Mouse (Mus musculus): ENCODE measurements at regions not wholly inside any gene's neighbourhood (a gene's known extent, or its start where the extent isn't known, plus 50 kb on each side); places are given as distances from the start of the nearest gene placed in this dataset.
"Not testable (repeated sequence)": the region's sequence is repeated elsewhere in the genome, so short reads cannot be mapped to it uniquely, and the experiment has no call there.

GRCm38 (mm10) chr5:52023212-52023611, 167.1 kb downstream of the Dhx15 start:
- DNase-seq, result peak; percentile 13 to 25

GRCm38 (mm10) chr5:52016992-52017391, 173.3 kb downstream of the Dhx15 start:
- intact Hi-C loops (cut with DNase I), result no loop called here

More at GRCm38 (mm10) chr5:52023212-52023611, 167.1 kb downstream of the Dhx15 start:
- intact Hi-C loops (cut with DNase I), result no loop called here

GRCm38 (mm10) chr5:52015786-52016185, 174.5 kb downstream of the Dhx15 start:
- intact Hi-C loops (cut with DNase I), result no loop called here
- DNase-seq, result no peak

More at GRCm38 (mm10) chr5:52016992-52017391, 173.3 kb downstream of the Dhx15 start:
- no peak for DNase-seq

- intact Hi-C loops (cut with DNase I), result no loop called here
- no peak for DNase-seq
Measured at GRCm38 (mm10) chr5:52010426-52010825, 179.9 kb downstream of the Dhx15 start.

GRCm38 (mm10) chr5:52008942-52009341, 181.4 kb downstream of the Dhx15 start:
- intact Hi-C loops (cut with DNase I), result no loop called here
- DNase-seq, result no peak

GRCm38 (mm10) chr5:52006843-52007242, 183.5 kb downstream of the Dhx15 start:
- no peak for DNase-seq
- intact Hi-C loops (cut with DNase I), result no loop called here

- no peak for DNase-seq
- intact Hi-C loops (cut with DNase I), result no loop called here
Measured at GRCm38 (mm10) chr5:51990847-51991610, 199.3 kb downstream of the Dhx15 start.

GRCm38 (mm10) chr5:51989396-51989795, 200.9 kb downstream of the Dhx15 start:
- intact Hi-C loops (cut with DNase I), result no loop called here

GRCm38 (mm10) chr5:51988913-51989312, 201.4 kb downstream of the Dhx15 start:
- intact Hi-C loops (cut with DNase I), result no loop called here
- DNase-seq, result no peak

More at GRCm38 (mm10) chr5:51989396-51989795, 200.9 kb downstream of the Dhx15 start:
- no peak for DNase-seq

GRCm38 (mm10) chr5:51984966-51985365, 205.3 kb downstream of the Dhx15 start:
- peak; percentile 27 to 51 for DNase-seq
- intact Hi-C loops (cut with DNase I), result no loop called here

- intact Hi-C loops (cut with DNase I), result no loop called here
- no peak for DNase-seq
Measured at GRCm38 (mm10) chr5:51982780-51983179, 207.5 kb downstream of the Dhx15 start.

- intact Hi-C loops (cut with DNase I), result no loop called here
- no peak for DNase-seq
Measured at GRCm38 (mm10) chr5:51980901-51981300, 209.4 kb downstream of the Dhx15 start.

- intact Hi-C loops (cut with DNase I), result no loop called here
- no peak for DNase-seq
Measured at GRCm38 (mm10) chr5:51952499-51952898, 237.8 kb downstream of the Dhx15 start.

- no peak for DNase-seq
- intact Hi-C loops (cut with DNase I), result no loop called here
Measured at GRCm38 (mm10) chr5:51949996-51950395, 240.3 kb downstream of the Dhx15 start.

GRCm38 (mm10) chr5:51946062-51946461, 244.3 kb downstream of the Dhx15 start:
- DNase-seq, result no peak
- intact Hi-C loops (cut with DNase I), result no loop called here

GRCm38 (mm10) chr5:51941925-51942291, 248.4 kb downstream of the Dhx15 start:
- intact Hi-C loops (cut with DNase I); DNase-seq: not testable (repeated sequence)

GRCm38 (mm10) chr5:51941255-51941924, 248.9 kb downstream of the Dhx15 start:
- intact Hi-C loops (cut with DNase I), result no loop called here
- peak; percentile 21 to 39 for DNase-seq

- intact Hi-C loops (cut with DNase I), result no loop called here
- no peak for DNase-seq
Measured at GRCm38 (mm10) chr5:51938845-51939244, 251.5 kb downstream of the Dhx15 start.

GRCm38 (mm10) chr5:51937320-51937719, 253.0 kb downstream of the Dhx15 start:
- no peak for DNase-seq
- intact Hi-C loops (cut with DNase I), result no loop called here

GRCm38 (mm10) chr5:51935391-51936354, 254.6 kb downstream of the Dhx15 start:
- DNase-seq, result no peak
- intact Hi-C loops (cut with DNase I), result no loop called here

GRCm38 (mm10) chr5:51934910-51935309, 255.4 kb downstream of the Dhx15 start:
- intact Hi-C loops (cut with DNase I), result no loop called here
- DNase-seq, result no peak

Measured in heart, postnatal 10 days (tissue).